Mouse (Mus musculus) G1E-ER4 (cell line): ENCODE measurements around the gene Samd10. TPM values are rescaled to one million over a fixed set of nuclear protein-coding genes. Genes with fewer than 3 reads are reported as not detected.

Experiments
- GATA1 ChIP-seq: IDR thresholded peaks from one replicate; pipeline ENCODE4 v1.8.0; 2012; ENCODE audit warnings: low read length, inconsistent platforms
- polyA plus RNA-seq: library from polyadenylated mRNA; stranded (reverse); fragments of >175 nt; gene quantifications from 2 replicates; pipeline ENCODE4 v1.2.3, GENCODE M21; 2012

Samd10 gene
- polyA plus RNA-seq = 2.2 and 2.4 TPM in 2 replicates

DNA sequence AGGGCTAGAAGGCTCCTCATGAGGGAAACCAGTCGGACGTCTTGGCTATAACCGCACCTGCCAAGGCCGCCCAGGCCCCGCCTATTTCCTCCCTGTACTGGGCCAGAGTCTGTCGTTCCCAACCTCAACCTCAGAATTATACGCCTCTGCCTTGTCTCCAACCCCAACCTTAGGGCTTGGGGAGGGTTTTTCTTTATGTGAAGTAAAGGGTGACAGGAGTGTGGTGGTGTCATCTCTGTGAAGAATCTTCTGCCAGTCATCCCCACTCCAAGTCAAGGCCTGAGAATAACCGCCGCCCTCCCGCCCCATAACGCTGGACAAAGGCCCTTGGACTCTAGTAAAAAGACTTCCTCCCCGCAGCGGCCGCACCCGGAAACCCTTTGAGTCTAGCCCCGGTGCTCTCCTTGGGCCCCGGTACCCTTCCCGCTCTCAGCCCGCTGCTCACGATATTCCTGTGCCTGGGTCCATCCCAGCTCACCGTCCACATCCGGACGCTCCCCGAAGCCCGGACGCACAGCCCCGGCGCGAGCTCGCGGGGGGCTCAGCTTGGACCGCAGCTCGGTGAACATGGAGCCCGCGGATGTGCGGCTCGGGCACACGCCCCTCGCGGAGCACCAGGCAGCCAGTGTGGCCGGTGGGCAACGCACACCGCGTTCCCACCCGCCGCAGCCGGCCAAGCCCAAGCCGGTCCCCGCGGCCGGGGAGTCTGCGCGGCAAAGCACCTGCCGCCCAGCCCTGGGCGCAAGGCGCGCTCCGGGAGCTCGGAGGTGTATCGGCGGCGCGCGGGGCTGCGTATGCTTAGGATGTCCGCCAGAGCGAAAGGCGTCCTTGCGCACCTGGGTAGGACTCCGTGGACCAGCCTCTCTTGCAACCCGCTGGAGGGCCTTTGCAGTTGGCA is at the start of gene Samd10:
Gene Samd10, minus strand, starts transcription at position 759 of the 898 bp plus-strand sequence.
- no peak for TF ChIP-seq GATA1

DNA sequence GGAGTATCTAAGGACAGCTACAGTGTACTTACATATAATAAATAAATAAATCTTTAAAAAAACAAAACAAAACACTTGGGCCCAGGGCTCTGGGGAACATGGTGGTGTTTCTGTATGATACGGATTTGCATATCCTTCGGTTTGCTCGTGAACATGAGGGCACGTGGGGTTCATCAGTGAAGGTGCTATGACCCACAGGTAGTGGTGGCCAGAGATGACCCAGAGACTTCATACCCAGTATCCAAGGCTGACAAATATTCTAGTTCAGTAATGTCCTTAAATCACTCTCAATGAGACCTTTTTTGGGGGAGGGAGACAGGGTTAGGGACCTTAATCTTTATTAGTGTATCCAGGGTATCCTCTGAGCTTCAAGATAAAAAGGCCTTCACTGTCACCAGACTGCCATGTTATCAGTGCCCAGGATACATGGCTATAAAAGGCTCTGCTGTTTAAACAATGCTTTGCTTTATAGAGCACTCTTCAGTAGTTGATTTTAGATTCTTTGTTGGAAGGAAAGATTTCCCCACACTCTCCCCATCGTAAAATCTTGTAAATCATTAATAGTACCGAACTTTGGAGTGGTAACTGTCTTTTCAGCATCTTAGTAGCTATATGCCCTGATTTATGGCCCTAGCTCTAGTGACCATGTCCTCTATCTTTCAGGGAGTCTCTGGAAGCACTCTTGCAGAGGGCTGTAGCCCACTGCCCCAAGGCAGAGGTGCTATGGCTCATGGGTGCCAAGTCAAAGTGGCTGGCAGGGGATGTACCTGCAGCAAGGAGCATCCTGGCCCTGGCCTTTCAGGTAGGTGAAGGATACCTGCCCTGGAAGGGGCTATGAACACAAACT is 47.8 kb upstream of the Samd10 start:
- TF ChIP-seq GATA1 = no peak

DNA sequence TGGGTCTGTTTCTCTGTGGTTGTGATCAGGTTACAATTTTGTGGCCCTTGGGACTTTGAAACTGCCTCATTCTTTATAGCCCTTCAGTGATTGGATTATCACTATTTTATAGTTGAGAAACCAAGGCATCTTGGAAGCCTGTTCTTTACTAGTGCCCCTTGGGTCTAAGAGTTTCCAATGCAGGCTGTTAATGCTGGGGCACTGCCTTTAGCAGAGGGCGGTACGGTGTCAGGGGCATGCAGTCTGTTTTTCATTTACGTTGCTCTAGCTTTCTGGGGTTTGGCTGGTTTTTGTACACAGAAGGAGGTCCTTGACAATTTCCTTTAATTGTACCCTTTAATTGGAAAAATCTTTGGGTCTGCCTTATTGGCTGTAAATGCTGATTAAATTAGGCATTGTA is 46.7 kb upstream of the Samd10 start:
- TF ChIP-seq GATA1 = no peak

DNA sequence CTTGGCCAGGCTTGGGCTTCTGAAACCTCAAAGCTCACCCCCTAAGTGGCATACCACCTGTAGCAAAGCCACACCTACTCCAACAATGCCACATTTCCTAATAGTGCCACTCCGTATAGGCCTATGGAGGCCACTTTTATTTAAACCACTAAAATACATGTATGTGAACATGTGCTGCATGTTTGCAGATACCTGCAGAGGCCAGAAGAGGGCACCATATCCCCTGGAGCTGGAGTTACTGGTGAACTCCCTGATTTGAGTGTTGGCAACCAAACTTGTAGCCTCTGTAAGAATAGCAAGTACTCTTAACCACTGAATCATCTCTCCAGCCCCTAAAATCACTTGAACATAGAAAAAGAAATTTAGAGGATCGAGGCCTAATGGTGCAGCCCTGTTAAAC is 45.3 kb upstream of the Samd10 start:
- no peak for TF ChIP-seq GATA1

DNA sequence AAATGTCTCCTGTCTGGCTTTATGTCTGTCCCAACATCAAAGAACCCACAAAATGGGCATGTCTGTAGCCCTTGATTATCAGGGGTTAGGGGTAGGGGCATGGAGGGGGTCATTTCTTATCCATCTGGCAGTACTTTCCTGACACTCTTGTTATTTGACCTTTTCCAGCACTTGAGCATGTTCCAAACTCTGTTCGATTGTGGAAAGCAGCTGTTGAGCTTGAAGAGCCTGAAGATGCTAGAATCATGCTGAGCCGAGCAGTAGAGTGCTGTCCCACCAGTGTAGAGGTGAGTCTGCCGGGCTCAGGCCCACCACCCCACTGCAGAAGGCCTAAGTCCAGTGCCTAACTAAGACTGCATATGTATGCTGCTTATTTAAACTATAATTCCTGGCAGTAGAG is 36.9 kb upstream of the Samd10 start:
- TF ChIP-seq GATA1 = no peak

- no peak for TF ChIP-seq GATA1
Measured at GRCm38 (mm10) chr2:181632624-181633023, 33.6 kb upstream of the Samd10 start.

DNA sequence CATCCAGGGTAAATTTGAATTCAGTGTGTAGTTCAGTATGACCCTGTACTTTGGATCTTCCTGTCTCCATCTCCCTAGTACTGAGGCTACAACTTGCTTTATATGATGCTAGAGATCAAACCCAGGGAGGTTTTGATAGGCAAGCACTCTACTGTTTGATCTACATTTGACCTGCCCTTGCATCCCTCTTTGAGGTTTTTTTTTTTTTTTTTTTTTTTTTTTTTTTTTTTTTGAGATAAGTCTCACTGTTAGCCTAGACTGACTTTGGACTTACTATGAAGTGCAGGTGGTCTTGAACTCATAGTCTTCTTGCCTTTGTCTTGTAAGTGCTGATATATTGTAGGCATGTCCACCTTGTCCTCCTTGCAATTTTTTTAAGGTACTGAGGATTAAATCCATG is 29.5 kb upstream of the Samd10 start:
- no peak for TF ChIP-seq GATA1

DNA sequence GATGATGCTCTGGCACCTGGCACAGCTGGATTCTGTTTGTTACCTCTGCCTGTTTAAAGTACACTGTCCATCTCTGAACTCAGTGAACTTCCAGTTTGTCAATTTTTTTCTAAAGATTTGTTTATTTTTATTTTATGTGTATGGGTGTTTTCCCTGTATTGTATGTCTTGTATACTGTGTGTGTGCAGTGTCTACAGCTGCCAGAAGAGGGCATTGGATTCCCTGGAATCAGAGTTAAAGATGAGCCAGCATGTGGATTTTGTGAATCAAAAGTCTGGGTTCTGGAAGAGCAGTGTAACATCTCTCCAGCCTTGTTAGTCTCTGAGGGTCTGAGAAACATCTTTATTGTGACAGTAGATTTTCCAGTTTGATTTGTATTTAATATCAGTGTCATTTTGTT is 24.4 kb upstream of the Samd10 start:
- TF ChIP-seq GATA1 = no peak

GRCm38 (mm10) chr2:181618761-181619495 is 19.9 kb upstream of the Samd10 start:
- TF ChIP-seq GATA1 = no peak

DNA sequence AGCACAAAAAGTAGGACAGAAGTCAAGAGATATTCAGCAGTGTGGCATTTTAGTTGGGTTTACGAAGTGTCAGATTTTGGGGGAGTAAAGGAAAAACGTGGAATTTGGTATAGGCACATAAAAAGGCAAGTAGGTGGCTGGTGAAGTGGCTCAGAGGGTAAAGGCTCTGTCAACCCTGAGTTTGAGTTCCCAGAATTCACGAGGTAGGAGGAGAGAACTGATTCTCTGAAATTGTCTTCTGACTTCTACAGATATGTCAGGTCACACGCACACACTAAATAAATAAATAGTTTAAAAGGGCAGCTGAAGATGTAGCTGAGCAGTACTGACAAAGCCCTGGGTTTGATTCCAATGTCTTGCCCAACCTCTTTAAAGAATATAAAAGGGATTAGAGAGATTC is 3.4 kb upstream of the Samd10 start:
- TF ChIP-seq GATA1 = no peak

DNA sequence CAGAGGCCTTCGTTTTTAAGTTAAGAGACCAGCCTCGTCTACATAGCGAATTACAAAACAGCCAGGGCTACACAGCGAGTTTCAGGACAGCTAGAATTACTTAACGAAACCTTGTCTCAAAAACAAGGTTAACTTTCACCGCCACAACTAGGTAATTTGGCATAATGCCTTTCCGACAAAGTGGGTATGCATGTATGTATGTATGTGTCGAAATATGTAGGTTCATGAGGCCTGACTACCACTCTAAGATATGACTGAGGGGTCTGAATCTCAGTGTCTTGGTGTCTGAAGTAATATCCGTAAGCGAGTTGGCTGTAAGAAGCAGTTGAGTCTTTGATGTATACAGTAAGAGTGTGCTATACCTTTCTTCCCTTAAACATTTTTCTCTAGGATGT is 2.7 kb upstream of the Samd10 start:
- TF ChIP-seq GATA1 = no peak

DNA sequence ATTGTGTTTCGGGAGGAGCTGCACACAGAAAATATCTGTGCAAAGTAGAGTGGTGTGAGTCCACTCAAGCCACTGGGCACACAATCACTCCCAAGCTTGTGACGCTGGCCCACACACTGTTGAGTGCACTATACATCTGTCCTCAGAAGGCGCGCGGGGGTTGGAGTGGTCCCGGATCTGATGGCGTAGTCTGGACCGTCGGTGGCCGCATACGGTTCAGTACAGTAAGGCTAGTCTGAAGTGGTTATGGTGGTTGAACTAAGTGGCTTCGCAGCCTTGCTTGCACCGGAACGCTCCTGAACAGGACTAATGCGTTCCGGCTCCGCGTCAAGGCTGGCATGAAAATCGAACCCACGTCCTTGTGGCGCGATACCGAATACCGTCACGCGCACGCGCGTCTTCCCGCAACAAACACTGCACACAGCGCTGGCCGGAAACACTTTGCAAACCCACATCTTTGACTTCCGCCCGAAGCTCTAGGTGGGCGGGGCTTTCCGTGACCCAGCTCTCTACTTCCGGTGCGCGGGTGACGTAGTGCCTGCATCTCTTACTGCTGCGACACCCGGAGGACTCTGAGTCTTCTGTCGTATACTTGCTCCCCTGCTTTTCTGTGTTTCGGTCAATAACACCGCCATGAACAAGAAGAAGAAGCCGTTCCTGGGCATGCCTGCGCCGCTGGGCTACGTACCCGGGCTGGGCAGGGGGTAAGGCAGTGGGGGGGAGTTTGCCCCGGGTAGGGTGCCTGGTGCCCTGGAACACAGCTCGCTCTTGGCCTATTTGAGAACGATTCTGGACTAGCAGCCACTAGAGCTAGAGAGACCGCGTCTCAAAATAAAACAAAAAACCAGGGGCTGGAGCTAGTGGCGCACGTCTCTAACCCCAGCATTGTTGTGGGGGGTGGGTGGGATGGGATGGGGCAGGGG is 2.1 kb upstream of the Samd10 start:
- no peak for TF ChIP-seq GATA1

GRCm38 (mm10) chr2:181600226-181600758 is 1.3 kb upstream of the Samd10 start:
- no peak for TF ChIP-seq GATA1

- no peak for TF ChIP-seq GATA1
Measured at GRCm38 (mm10) chr2:181597378-181598061, 1.5 kb downstream of the Samd10 start.
